Mouse (Mus musculus): Measurements from ENCODE around the gene Itga5.
A peak's percentile ranks its signal among the peaks of the same experiment; 100 is the strongest.

DNA sequence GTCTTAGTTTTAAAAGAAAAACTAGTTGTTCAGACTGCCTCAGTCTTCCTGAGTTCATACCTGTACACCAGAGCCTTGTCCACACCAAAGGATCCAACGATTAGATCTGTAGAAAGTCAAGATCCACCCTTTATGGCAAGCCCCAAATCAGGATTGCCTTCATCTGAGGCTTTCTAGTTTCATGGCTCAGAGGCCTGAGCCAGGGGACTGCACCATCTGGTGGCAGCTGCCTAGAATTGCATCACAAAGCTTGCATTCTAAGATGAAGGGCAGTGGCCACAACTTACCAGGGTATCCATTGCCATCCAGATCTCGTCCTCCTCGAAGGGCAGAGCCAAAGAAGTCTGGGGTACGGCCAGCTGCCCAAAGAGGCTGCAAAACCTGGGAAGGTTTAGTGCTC, 13.7 kb downstream of the Itga5 start:
- no peak for TF ChIP-seq POLR2A (IDR thresholded peaks at IDR 0.05; ENCODE audit: borderline replicate concordance, extremely low read depth, low read depth, low read length)
- peak; percentile 90 for TF ChIP-seq CTCF (IDR thresholded peaks at IDR 0.05; ENCODE audit: insufficient read depth, low read length)

All from lung, adult 2 months (tissue).